ENCODE assay signal across 10 mouse cellular contexts in the genomic region with DNA sequence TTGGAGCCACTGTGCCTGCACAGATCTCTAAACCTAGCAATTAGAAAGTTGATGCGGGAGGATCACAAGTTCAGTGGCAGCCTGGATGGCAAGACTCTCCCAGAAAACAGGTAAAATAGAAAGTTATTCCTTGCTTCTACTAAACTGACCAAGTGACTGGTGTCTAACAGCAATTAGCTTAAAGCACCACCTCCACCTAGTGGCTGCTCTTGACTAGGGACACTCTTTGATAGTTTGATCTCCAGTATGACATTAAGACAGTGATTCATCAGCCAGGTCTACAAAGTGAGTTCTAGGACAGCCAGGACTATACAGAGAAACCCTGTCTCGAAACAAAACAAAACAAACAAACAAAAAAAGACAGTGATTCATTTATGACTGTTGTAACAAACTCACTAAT. TPM values are rescaled to one million over a fixed set of nuclear protein-coding genes. Genes with fewer than 3 reads are reported as not detected.
DNase-seq lines count a peak whose midpoint lies in the region; ATAC-seq and TF ChIP-seq lines count a peak whose summit lies in the region.
"Had no signal": no experiment of that assay in that cellular context is flagged by ENCODE, and none has a peak within 500 bp of the region (broad histone marks: within the 10 kb centered on the region; RNA-seq: fewer than 3 reads in every experiment).

No protein-coding gene starts in this region.

- peak; percentile 75 for TF ChIP-seq CTCF in layer of hippocampus, adult 2 months (conservative IDR thresholded peaks at IDR 0.05)
- no peak for TF ChIP-seq CTCF in G1E (IDR thresholded peaks at IDR 0.05; ENCODE audit: low read depth, low read length)

- intact Hi-C loops in left cerebral cortex, postnatal 10 days (cut with DNase I): loop anchor here (5.0 to 10.0 kb wide), 2 partner anchors 281 to 348 kb away; partner anchors contain the start of genes Dram1 and Gnptab

- no peak for DNase-seq in layer of hippocampus, adult 2 months (ENCODE audit: low spot score in 2 of 2)
- DNase-seq in layer of hippocampus, postnatal 10 days (ENCODE audit: low spot score in 2 of 2): no peak
- DNase-seq in G1E (ENCODE audit: low spot score): no peak
- peak; percentile 27 to 55 for DNase-seq in adrenal gland, postnatal 36 days
- peak; percentile 43 for DNase-seq in lung, postnatal 10 days
- DNase-seq in cerebellum, adult 9-10 months: no peak
- DNase-seq in left cerebral cortex, adult 9 months (ENCODE audit: low spot score in 2 of 2): no peak
- DNase-seq in left cerebral cortex, postnatal 10 days (ENCODE audit: extremely low spot score in 1 of 2, low spot score in 2 of 2): no peak

- peaks cover 6% of the 10 kb centered on the region for H3K4me1 ChIP-seq in G1E (ENCODE audit: insufficient read depth, low read depth, low read length)
- H3K4me1 ChIP-seq: embryonic facial prominence, embryonic 12.5 days had no signal

- H3K4me3 ChIP-seq in layer of hippocampus, adult 2 months: no peak overlapping the region
- H3K4me3 ChIP-seq in G1E (ENCODE audit: low read depth, low read length): no peak overlapping the region
- H3K4me3 ChIP-seq: embryonic facial prominence, embryonic 12.5 days; limb, embryonic 12.5 days had no signal

- H3K27me3 ChIP-seq in G1E (ENCODE audit: insufficient read depth, low read length): peaks cover 29% of the 10 kb centered on the region
- H3K27me3 ChIP-seq: embryonic facial prominence, embryonic 12.5 days; limb, embryonic 12.5 days had no signal

- H3K27ac ChIP-seq in layer of hippocampus, adult 2 months: no peak overlapping the region
- H3K27ac ChIP-seq: embryonic facial prominence, embryonic 12.5 days; limb, embryonic 12.5 days had no signal

- ATAC-seq in G1E (ENCODE audit: extremely low read depth, insufficient number of reproducible peaks, low FRiP score, poor library complexity, severe bottlenecking): peak; percentile 67; the same call in 1 of the 2 replicates

- H3K36me3 ChIP-seq in G1E (replicated peaks): no peaks in the 10 kb centered on the region
- H3K36me3 ChIP-seq: embryonic facial prominence, embryonic 12.5 days; limb, embryonic 12.5 days had no signal

- no peaks in the 10 kb centered on the region for H3K9me3 ChIP-seq in G1E (replicated peaks)
- H3K9me3 ChIP-seq: embryonic facial prominence, embryonic 12.5 days; limb, embryonic 12.5 days had no signal

RNA-seq across cellular contexts. Expression of gene Arl1, which starts 5.3 kb away (rescaled TPM):
- total RNA-seq in layer of hippocampus, adult 2 months (2021): 100 to 1,000 TPM; 132 TPM
- total RNA-seq in layer of hippocampus, postnatal 10 days (2021): 100 to 1,000 TPM; 127 TPM
- total RNA-seq in G1E (2014; fragmentation: Nextera tagmentation) (70.6 and 76.5 TPM in 2 replicates), G1E (2017) (77.4 and 89.3 TPM in 2 replicates)
- polyA plus RNA-seq in G1E (2012): 30.2 and 31.7 TPM in 2 replicates
- 100 to 1,000 TPM; 102 to 109 TPM for total RNA-seq in adrenal gland, postnatal 36 days (2021)
- 100 to 1,000 TPM; 110 to 111 TPM for total RNA-seq in left cerebral cortex, postnatal 10 days (2021)

RNA-seq across cellular contexts. Expression of gene Spic, which starts 40.5 kb away (rescaled TPM):
- total RNA-seq in layer of hippocampus, adult 2 months (2021): not detected
- not detected for total RNA-seq in layer of hippocampus, postnatal 10 days (2021)
- total RNA-seq in G1E (2014; fragmentation: Nextera tagmentation) (2.3 TPM in 1 of 2 replicates, not detected in the other), G1E (2017) (0.05 and 0.35 TPM in 2 replicates)
- not detected in 2 replicates for polyA plus RNA-seq in G1E (2012)
- total RNA-seq in adrenal gland, postnatal 36 days (2021): 1 to 10 TPM in 1 of 2 experiments, under 1 TPM in 1; 0.66 to 2.0 TPM
- total RNA-seq in left cerebral cortex, postnatal 10 days (2021): not detected
- polyA plus RNA-seq: limb, embryonic 12.5 days had no signal

Comparison
In these comparisons a context has a peak if more than half of its experiments do, and no peak if none do; other contexts are left out.
1. DNase-seq: peak in adrenal gland, postnatal 36 days (2 of 2) and lung, postnatal 10 days (single experiment); none in layer of hippocampus, adult 2 months (0 of 2), layer of hippocampus, postnatal 10 days (0 of 2), G1E (single experiment), cerebellum, adult 9-10 months (single experiment), left cerebral cortex, adult 9 months (0 of 2) and left cerebral cortex, postnatal 10 days (0 of 2).